Mouse (Mus musculus) testis, postnatal 14 days (tissue): ENCODE measurements around the gene Adgrl3.

Source experiments
- DNase-seq: peaks from one replicate; pipeline ENCODE4 v3.0.0; 2021; ENCODE audit warnings: low spot score

Adgrl3 gene

DNA sequence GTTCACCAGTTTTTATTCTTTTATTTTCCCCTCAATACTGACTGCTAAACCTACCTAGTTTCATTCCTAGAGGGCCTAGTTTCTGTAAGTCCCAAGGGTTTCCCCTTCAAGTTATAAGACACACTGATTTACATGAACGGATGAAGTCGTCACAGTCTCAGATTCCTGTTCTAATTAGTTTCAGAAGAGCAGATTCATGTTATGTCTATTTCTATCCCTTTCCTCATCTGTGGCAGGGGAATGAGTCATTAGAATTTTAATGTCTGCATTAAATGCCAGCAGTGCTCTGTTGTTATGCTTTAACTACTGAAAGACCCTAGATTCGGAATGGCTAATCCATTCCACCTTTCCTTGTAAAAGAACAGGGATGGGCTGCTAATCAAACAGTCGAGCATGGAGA lies 823.9 kb downstream of the Adgrl3 start:
- DNase-seq = no peak

DNA sequence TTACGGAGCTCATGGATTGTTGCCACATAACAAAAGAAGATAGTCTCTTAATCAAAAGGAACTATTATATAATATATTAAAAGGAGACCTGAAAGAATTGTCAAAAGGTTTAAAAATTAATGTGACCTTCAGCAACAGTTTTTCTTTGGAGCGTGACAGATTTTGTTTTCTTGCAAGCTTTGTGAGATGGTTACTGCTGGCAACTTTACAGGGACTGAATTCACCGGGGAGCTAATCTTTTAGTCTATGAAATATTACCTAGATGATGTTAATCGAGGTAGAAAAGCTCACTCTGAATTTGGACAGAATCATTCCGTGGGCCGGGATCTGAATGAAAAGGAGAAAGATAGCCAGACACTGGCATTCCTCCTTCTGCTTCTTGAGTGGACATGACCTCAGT lies 850.4 kb downstream of the Adgrl3 start:
- no peak for DNase-seq
